Mouse (Mus musculus) c-Kit-negative CD71-positive TER-119-positive erythroid progenitor cells, embryonic 14.5 days (primary cell): ENCODE data around the gene Rtn4.
A peak's percentile ranks its signal among the peaks of the same experiment; 100 is the strongest.
"Not testable (repeated sequence)": the region's sequence is repeated elsewhere in the genome, so short reads cannot be mapped to it uniquely, and the experiment has no call there.

Source experiments
- DNase-seq: peaks from one replicate; pipeline ENCODE4 v3.0.0-alpha.2; 2013; ENCODE audit warnings: low read depth, low spot score

The Rtn4 gene

DNA sequence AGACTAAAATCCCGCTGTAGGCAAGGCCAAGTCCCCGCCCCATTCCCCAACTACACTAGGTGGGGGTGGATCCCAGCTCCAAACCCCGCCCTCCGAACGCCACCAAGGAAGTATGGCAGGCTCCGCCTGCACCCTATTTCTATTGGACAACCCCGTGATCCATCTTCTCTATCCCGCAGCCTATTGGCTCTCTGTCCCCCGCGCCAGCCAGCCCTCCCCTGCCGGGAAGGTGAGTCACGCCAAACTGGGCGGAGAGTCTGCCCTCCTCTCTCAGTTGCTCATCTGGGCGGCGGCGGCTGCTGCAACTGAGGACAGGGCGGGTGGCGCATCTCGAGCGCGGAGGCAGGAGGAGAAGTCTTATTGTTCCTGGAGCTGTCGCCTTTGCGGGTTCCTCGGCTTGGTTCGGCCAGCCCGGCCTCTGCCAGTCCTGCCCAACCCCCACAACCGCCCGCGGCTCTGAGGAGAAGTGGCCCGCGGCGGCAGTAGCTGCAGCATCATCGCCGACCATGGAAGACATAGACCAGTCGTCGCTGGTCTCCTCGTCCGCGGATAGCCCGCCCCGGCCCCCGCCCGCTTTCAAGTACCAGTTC is at the start of gene Rtn4:
Gene Rtn4, plus strand, starts transcription at position 265 of the 590 bp plus-strand sequence.
- DNase-seq, result peak; percentile 96

DNA sequence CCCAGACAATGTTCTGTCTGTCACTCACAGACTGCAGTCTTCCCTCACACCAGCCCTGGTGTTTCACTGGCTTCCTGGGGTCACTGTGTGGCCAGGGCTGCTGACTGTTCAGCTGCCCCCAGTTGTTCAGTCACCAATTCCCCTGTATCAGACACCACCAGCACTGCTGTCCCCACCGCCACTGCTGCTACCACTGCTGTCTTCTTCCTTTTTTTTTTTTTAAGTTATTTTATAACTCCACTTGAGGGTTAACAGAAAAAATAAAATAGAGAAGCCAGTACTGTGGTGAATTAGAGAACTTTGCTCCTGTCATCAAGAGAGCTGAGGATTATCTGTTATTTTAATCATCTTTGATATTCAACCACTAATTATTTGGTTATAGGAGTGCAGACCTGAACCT is 48.3 kb upstream of the Rtn4 start:
- no peak for DNase-seq

DNA sequence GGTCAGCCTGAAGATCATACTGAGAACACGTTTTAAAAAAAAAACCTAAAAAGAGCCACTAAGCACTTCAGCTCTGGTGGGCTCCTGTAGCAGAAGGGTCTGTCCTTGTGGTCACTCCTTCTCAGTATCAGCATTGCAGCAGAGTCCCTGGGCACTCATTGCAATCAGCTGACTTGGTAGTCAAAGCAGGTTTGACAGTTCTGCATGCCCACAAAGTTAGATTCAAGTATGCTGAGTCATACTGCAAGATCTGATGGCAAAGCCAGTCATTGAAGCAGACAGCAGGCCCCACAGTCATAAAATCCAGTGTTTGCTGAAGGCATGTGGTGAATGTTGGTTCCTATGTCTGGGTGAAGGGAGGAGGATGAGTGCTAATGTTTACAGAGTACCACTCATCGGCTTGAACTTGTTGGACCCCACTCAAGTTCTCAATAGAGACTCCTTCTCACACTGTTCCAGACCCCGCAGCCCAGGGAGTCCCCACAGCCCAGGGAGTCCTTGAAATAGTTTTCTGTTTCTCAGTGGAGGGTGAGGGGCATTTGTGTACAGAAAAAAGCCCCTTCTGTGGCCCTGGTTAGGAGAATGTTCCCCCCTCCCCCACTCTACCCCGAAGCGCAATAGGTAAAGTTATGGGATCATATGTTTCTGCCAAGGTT is 47.2 kb upstream of the Rtn4 start:
- DNase-seq, result peak; percentile 13

DNA sequence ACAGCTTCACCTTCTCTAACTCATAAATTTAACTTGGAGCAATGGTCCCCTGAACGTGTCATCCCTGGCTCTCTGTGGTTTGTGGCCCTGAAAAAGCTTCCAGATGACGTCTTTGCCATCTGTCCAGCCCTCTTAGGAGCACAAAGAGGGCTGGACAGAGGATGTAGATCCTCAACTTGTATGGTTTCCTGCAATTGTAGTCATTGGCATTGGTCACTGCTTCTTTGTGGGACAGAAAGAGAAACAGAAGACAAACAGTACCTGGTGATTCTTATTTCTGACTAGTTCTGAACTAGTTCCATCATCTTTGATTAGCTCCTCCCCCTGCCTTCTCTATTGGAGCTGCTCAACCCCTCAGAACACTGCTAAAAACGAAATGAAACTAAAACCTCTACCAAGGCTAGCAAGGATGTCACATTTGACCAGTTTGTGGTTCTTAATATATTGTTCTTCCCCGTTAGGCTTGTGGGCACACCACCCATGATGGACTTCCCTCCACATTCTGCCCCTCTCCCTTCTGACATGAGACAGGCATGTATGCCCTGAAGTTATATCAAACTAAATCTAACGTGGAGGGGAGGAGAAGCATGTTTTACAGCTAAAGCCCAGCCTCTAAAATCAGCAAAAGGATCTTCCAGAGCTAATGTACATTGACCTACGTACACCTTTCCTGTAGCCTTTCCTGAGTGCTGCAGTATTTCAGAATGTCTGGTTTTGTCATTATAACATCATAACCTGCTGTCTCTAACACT is 45.0 kb upstream of the Rtn4 start:
- no peak for DNase-seq

DNA sequence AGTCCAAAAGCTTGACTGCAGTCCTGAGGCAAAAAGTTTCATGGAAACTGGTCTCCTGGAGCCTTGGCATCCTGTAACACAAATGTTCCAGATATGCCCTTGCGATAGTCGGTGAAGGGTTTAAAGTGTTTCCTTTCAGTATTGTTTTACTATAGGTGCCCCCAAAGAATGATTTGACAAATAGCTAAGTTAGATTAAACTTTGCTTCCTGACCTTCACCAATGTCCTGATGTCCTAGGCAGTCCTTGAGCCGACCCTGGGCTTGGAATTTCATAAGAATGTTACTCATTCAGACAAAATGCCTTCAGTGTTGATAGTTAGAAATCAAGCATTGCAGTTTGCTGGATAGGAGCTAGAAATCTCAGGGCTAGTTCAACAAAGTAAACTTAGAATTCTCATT is 37.4 kb upstream of the Rtn4 start:
- DNase-seq, result not testable (repeated sequence)

DNA sequence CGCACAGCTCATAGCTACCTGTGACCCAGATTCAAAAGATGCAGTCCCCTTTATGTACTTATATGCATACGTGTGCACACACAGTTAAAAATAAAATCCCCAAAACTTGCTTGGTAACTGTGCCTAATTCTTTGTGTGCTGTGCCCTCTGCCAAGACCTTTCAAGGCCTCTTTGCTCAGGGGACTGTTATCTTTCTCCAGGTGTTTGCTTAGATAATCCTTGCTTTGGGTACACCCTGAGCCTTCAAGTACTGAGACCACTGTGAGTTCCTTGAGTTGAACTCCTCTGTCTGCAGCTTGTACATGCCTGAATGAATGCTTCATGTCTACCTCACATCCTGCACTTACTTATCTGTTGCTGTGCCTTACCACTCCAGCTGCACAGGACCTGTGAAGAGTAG is 32.0 kb upstream of the Rtn4 start:
- peak; percentile 13 for DNase-seq

DNA sequence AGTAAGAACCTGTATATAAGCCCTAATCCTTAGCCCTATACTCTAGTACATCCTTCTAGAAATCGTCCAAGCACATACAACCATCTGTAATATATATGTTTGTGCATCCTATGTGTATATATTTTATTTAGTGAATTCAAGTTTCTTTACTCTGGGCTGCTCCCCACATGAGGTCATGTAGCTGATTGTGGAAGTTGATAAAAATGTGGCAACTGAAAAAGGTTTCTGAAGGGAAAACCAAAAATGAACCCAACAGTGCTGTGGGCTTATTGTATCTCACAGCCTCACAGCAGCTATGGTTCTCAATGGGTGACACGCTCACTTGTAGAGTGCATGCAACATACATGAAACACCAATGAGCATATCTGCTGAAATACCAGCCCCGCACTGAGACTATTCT is 25.1 kb upstream of the Rtn4 start:
- DNase-seq, result no peak

DNA sequence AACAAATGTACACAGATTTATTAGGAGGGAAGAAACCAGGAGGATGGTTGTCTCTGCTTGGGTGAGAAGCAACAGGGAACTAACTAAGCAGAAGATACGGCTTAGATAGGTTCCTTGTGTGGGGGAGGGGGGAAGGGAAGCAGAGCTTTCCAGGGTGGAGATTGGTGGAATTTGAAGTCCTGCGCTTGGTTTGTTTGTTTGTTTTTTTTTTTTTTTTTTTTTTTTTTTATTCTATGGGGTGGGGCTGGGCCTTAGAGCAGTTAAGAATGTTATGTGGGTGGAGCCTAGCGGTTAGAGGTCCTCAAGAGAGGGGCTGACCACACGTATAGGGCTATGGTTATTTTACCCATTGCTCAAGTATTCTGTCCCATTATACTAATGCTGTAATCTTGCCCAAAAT is 23.0 kb upstream of the Rtn4 start:
- DNase-seq, result no peak

DNA sequence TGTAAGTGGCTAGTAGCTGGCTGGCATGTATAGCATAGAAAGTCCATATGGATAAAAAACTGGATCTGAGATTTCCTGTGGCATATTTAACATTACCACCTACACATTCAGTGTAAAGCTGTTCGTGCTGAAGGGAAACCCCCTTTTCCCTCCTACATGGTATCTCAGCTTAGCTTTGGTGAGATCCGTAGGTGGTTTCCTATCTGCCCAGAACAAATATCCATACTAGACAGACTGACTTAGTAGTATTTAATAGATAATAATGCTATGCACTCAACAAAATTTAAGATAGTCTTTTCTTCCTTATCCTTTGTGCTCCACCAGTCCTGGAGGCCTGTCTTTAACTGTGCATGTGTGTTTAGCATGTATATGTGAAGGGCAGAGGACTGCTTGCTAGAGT is 19.4 kb upstream of the Rtn4 start:
- DNase-seq, result no peak

DNA sequence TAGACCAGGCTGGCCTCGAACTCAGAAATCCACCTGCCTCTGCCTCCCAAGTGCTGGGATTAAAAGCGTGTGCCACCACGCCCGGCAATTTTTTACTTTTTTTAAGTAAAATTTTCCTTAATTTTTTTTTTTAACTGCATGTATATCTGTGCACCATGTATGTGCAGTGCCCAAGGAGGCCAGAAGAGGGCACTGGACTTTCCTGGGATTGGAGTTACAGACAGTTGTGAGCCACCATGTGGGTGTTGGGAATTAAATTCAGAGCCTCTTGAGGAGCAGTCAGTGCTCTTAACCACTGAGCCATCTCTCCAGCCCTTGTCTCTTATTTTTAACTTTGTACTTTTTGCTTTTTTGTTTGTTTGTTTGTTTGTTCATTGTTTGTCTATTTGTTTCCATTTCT is 16.0 kb upstream of the Rtn4 start:
- no peak for DNase-seq

DNA sequence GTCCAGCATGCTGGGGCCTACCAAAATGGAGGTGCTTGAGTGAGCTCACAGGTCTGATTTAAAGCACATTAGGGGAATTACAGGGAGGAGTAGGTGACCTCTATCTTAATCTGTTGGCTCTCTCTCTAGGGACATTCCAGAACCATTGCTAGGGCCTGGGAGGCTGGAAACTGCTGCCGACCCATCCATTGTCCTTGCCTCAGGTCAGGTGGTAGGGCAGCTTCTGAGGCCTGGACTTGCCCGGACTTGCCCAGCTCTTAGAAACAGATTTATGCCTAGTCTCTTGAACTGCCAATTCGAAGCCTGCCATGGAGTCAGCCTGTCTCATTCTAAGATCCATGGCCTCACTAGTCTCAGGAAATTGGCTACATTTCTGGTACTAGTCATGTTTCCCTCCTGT is 12.8 kb upstream of the Rtn4 start:
- no peak for DNase-seq

DNA sequence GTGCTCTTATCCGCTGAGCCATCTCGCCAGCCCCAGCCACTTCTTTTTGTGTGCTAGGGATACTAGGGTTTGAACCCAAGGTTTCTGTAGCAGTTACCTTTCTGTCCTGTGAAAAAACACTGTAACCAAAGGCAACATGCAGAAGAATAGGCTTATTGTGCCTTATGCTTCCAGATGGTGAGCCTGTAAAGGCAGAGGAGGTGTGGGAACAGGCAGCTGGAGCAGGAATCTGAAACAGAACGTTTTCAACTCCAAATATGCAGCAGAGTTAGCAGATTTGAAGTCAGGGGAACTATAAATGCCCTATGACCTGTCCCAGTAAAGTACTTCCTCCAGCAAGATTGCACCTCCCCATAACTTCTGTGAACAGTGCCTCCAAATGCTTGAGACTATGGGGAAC is 12.0 kb upstream of the Rtn4 start:
- no peak for DNase-seq

DNA sequence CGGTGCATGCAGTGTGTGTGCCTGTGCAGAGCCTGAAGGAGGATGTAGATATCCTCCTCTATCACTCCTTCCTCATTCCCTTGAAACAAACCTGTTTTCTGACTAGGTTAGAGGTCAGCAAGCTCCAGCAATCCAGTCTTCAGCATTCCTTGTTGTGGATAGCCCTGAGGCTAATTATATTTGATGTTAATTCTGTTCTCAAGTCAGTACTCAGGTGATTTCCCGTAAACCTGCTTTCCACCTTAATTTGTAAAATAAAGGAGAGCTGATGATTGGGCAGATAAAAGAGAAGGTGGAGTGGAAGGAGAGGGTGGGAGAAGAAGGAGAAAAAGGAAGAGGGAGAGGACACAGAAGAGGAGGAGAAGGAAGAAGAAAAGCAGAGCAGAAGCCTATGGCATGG is 8.5 kb upstream of the Rtn4 start:
- no peak for DNase-seq

DNA sequence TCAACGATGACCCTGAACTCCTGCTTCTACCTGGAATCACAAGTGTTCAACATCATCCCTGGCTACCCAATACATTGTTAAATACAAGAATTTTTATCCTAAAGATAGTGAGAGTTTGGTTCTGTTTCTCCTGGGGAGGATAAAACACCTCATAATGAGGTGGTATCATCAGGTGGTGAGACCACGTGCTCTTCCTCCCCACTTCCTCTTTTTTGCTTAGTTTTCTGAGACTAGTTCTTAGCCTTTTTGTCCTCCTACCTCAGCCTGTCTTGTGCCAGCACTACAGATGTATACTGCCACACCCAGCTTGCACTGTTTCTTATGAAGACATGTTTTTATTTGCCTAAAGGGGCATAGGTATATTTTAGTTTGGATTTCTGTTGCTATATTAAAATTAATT is 6.6 kb upstream of the Rtn4 start:
- DNase-seq, result no peak

DNA sequence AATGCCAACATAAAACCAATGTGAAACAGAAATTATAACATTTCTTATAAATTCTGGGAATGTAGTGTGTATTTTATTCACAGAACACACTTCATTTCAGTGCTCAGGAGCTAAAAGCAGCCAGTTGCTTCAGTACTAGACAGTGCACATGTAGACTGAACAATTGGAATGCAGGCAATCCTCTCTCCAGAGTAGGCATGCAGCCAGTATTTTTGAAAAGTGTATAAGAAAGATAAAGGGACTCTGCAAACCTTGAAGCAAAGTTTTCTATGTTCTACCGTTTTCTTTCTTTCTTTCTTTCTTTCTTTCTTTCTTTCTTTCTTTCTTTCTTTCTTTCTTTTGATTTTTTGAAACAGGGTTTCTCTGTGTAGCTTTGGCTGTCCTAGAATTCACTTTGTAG is 1.2 kb upstream of the Rtn4 start:
- no peak for DNase-seq

DNA sequence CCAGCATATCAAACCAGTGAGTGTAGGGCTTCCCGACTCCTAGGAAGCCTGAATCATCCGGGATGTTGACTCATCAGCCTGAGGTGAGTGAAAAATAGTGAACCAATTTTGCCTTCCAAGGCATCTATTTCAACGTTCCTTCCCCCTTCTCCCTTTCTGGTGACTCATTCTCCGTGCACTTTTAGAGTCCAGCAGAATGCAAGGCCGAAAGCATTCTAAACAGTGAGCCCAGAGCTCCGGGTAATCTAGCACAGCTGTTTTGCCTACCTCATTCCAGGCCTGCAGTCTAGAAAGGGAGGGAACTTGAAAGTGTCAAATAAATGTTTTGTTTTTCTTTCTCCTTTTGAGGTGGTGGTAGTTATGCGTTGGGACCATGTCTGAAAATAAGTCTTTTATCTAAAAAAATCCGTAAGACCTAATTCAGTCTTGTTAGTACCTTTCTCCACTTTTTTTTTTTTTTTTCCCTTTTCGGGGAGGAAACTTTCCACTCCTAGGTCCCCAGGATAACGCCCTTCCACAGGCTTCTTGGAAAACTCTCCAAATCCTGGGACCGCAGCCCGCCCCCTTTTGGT is 550 bp upstream of the Rtn4 start:
- DNase-seq, result no peak

DNA sequence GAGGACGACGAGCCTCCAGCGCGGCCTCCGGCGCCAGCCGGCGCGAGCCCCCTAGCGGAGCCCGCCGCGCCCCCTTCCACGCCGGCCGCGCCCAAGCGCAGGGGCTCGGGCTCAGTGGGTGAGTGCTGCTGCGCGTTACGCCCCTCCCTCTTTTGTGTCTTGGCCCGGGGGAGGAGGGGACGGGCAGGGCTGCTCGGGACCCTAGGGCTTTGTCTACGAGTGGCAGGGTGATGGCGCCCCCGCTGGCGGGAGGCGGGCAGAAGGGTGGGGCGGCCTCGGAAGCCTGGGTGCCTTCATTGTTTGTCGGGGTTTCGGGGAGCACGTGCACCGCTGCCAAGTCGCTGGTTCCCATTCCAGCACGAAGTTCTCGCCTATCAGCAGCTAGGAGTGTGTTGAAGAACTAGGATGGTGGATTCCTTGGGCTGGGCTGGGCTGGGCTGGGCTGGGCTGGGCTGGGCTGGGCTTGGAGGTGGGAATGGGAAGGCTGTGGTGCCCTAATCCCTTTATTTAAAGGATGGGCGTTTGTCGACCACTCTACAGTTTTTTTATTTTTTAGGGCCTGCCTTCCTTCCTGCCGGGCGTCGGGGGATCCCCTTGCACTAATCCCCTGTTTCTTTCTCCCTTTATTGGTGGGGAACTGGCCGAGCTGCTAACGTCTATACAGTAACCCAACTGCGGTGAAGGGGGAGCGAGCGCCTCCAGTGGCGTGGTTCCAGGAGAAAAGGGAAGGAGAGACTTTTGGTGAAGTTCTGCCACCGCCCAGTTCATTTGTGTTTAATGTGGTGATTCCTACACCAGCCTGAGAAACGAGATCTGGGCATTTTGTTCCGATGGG is 1.0 kb downstream of the Rtn4 start:
- peak; percentile 69 for DNase-seq

DNA sequence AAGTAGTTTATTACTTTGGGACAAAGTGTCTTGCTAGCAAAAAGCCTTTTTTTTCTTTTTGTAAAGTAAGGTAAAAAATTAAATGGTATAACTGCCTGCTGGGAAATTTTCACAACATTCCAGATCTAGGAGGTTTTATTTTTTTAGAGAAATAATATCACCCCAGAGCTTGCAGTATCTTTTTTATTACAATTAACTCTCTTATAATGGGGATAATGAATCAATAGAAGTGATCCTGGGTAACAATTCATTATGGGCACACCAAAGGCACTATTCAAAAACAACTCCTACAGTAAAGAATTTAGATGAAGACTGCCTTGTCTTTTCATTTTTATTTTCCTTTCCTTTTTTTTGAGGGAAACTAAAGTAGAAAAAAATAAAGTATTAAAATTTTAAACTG is 2.0 kb downstream of the Rtn4 start:
- no peak for DNase-seq

DNA sequence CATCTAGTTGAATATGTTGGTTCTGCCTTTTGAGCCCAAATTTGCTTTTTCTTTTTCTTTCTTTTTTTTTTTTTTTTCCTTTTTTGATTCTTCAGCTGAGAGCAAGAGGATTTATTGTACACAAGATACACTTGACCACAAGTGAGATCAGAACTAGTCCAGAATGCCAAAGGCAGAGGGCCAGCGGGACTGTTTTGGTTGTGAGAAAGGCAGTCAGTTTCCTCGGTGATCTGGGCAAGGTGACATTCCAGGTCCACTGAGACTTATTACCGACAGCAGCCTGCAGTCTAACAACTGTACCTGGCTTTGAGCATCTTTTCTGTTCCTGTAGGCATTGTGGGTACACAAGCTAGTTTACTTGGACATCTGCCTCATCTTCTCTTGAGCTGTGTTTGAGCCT is 10.0 kb downstream of the Rtn4 start:
- no peak for DNase-seq

DNA sequence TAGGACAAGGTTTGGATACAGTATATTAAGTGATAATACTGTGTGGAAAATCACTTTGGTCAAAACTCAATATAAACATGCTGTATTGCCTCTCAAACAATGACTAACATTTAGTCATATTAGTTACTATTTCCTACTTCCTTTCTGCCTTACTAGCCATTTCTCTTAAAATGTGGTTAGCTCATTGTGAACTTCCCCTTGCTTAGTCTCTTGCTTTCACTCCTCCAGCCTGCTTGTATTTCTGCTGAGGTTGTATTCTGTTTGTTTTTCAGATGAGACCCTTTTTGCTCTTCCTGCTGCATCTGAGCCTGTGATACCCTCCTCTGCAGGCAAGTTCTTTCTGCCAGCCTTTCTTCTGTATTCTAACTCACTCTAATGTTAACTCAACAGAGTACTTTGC is 12.5 kb downstream of the Rtn4 start:
- no peak for DNase-seq

DNA sequence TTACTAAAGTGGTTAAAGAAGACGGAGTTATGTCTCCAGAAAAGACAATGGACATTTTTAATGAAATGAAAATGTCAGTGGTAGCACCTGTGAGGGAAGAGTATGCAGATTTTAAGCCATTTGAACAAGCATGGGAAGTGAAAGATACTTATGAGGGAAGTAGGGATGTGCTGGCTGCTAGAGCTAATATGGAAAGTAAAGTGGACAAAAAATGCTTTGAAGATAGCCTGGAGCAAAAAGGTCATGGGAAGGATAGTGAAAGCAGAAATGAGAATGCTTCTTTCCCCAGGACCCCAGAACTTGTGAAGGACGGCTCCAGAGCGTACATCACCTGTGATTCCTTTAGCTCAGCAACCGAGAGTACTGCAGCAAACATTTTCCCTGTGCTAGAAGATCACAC is 14.1 kb downstream of the Rtn4 start:
- DNase-seq, result no peak

DNA sequence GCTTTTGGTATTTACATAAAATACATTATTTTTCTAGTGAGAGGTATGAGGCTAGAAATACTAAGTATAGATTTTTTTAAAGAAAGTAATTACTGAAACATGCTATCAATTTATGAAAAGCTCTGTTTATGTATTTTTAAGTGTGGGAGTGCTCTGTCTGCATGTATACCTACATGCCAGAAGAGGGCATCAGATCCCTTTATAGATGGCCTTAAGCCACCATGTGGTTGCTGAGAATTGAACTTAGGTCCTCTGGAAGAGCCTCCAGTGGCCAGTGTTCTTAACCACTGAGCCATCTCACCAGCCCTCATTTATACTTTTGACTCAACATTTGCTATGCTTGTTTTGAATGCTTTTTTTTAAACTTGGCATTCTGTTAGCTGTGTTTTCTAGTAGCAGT is 16.8 kb downstream of the Rtn4 start:
- no peak for DNase-seq
